Comparison of ENCODE assay signal across 29 mouse cellular contexts in the genomic region with DNA sequence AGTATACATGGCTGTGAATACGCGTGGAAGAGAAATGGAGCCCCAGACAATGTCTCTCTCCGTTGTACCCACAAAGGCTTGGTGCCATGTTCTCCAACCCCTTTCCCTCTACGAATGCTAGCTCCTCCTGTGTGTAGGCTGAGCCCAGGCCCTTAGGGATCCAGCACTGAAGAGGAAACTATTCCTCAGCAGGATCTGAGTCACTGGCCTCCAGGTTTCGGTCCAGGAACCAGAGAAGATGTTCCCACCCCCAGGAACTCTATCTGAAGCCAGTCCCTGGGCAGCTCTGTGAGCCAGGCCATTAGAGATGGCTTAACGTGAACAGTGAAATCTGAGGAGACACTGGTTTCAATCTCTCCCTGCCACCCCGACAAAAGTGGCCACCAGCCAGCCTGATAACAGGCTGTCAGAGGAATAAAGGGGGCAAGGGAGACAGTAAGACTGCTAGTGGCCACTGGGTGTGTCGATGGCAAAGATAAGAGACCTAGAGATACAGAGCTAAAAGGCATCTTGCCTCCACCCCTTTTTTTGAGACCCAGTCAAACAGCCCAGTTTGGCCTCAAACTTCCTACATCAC. TPM values are rescaled to one million over a fixed set of nuclear protein-coding genes. Genes with fewer than 3 reads are reported as not detected.
DNase-seq lines count a peak whose midpoint lies in the region; ATAC-seq and TF ChIP-seq lines count a peak whose summit lies in the region.
"Had no signal": no experiment of that assay in that cellular context is flagged by ENCODE, and none has a peak within 500 bp of the region (broad histone marks: within the 10 kb centered on the region; RNA-seq: fewer than 3 reads in every experiment).

No protein-coding gene starts in this region.

- peaks cover 16 to 36% of the 10 kb centered on the region in 2 experiments for H3K4me1 ChIP-seq in MEL (ENCODE audit: control insufficient read depth in 1 of 2, insufficient read depth in 2 of 2, low read length in 2 of 2)
- H3K4me1 ChIP-seq in intestine, embryonic 15.5 days (replicated peaks), result peaks cover 18% of the 10 kb centered on the region

- 66% methylated on average over 8 of the region's 8 CpGs for WGBS in intestine, embryonic 15.5 days

- CTCF ChIA-PET in Patski (lab: Charles Lee), result interaction anchor here (1.2 kb wide), 1 partner anchor 54 kb away, joined by 3 read pairs; a partner anchor contains a TSS

- TF ChIP-seq POLR2A in MEL (IDR thresholded peaks at IDR 0.05; ENCODE audit: control insufficient read depth in 1 of 2, insufficient read depth in 1 of 2, low read depth in 1 of 2, low read length in 2 of 2, poor library complexity in 1 of 2) (no peak), myocyte (IDR thresholded peaks at IDR 0.05; ENCODE audit: insufficient read length, low read depth) (no peak)

- peak; percentile 38 for DNase-seq in gastrocnemius, postnatal 25 days
- DNase-seq in gastrocnemius, postnatal 4 days (ENCODE audit: low spot score in 2 of 2), result no peak
- DNase-seq in MEL (ENCODE audit: low read depth, low spot score) (no peak), Patski (ENCODE audit: low read depth, low spot score) (no peak)
- no peak for DNase-seq in cerebellum, adult 11-12 months
- DNase-seq in frontal cortex, postnatal 25 days (ENCODE audit: low spot score in 2 of 2), result no peak
- DNase-seq: adrenal gland, postnatal 36 days; cerebellum, adult 9-11 months; forebrain, postnatal 0 days; heart, adult 18-20 months; heart, postnatal 4 days; kidney, adult 8-10 months; kidney, postnatal 4 days; retina, postnatal 1 day; right cerebral cortex, postnatal 14 days; thymus, postnatal 25 days had no signal

- H3K36me3 ChIP-seq in MEL (ENCODE audit: control insufficient read depth in 1 of 2, insufficient read depth in 2 of 2, low read length in 2 of 2) (peaks cover 1 to 32% of the 10 kb centered on the region in 2 experiments; a peak in 3 of 4 replicates), myocyte (ENCODE audit: control insufficient read depth, insufficient read depth) (peaks cover 5% of the 10 kb centered on the region)
- peaks cover 3% of the 10 kb centered on the region; the same call in 1 of the 2 replicates for H3K36me3 ChIP-seq in intestine, embryonic 15.5 days
- H3K36me3 ChIP-seq: lung, embryonic 15.5 days had no signal

- no peak overlapping the region for H3ac ChIP-seq in myocyte (ENCODE audit: control insufficient read depth, insufficient read length)

- no peaks in the 10 kb centered on the region for H3K27me3 ChIP-seq in MEL (ENCODE audit: control insufficient read depth in 1 of 2, insufficient read depth in 2 of 2, low read length in 2 of 2)
- no peaks in the 10 kb centered on the region for H3K27me3 ChIP-seq in Patski
- H3K27me3 ChIP-seq in myocyte (ENCODE audit: control insufficient read depth, insufficient read depth, insufficient read length), result no peaks in the 10 kb centered on the region
- H3K27me3 ChIP-seq in intestine, embryonic 15.5 days (replicated peaks), result no peaks in the 10 kb centered on the region
- H3K27me3 ChIP-seq: embryonic facial prominence, embryonic 13.5 days; hindbrain, embryonic 15.5 days; limb, embryonic 13.5 days; lung, embryonic 15.5 days; midbrain, embryonic 12.5 days; neural tube, embryonic 15.5 days had no signal

- no peak overlapping the region for H3K27ac ChIP-seq in MEL (ENCODE audit: control insufficient read depth, low read depth, low read length)
- H3K27ac ChIP-seq in intestine, embryonic 15.5 days, result no peak overlapping the region
- H3K27ac ChIP-seq: embryonic facial prominence, embryonic 13.5 days; hindbrain, embryonic 15.5 days; kidney, postnatal 0 days; limb, embryonic 13.5 days; lung, embryonic 15.5 days; midbrain, embryonic 12.5 days; neural tube, embryonic 15.5 days had no signal

- no peak for TF ChIP-seq RAD21 in MEL (IDR thresholded peaks at IDR 0.05; ENCODE audit: low read depth, low read length)

- POLR2A ChIA-PET in Patski (lab: Charles Lee), result interaction anchor here (1.1 kb wide), 1 partner anchor 19 kb away, joined by 3 read pairs; no protein-coding TSS in a partner anchor

- H3K4me3 ChIP-seq in MEL (ENCODE audit: control insufficient read depth in 1 of 2, insufficient read depth in 1 of 2, low read depth in 2 of 2, low read length in 2 of 2) (no peak overlapping the region), myocyte (no peak overlapping the region)
- H3K4me3 ChIP-seq in intestine, embryonic 15.5 days (replicated peaks), result no peak overlapping the region
- H3K4me3 ChIP-seq: embryonic facial prominence, embryonic 13.5 days; erythroblast, embryonic 14.5 days; hindbrain, embryonic 15.5 days; limb, embryonic 13.5 days; lung, embryonic 15.5 days; midbrain, embryonic 12.5 days; neural tube, embryonic 15.5 days had no signal

- peak overlapping the region; percentile 50 for H3K4me2 ChIP-seq in myocyte (ENCODE audit: low read depth)
- H3K4me2 ChIP-seq in intestine, embryonic 15.5 days (replicated peaks), result no peak overlapping the region
- H3K4me2 ChIP-seq: embryonic facial prominence, embryonic 13.5 days; heart, embryonic 11.5 days; hindbrain, embryonic 15.5 days; limb, embryonic 13.5 days; liver, embryonic 11.5 days; lung, embryonic 15.5 days; midbrain, embryonic 12.5 days; neural tube, embryonic 15.5 days had no signal

- peak in 1 of 2 experiments; percentile 20; a peak in 1 of 4 replicates for TF ChIP-seq EP300 in MEL (IDR thresholded peaks at IDR 0.05; ENCODE audit: low read depth in 1 of 2, low read length in 2 of 2)

- H3K9me3 ChIP-seq in MEL (replicated peaks; ENCODE audit: insufficient read depth, low read length), result no peaks in the 10 kb centered on the region
- H3K9me3 ChIP-seq in intestine, embryonic 15.5 days, result no peaks in the 10 kb centered on the region
- H3K9me3 ChIP-seq: embryonic facial prominence, embryonic 13.5 days; hindbrain, embryonic 15.5 days; limb, embryonic 13.5 days; lung, embryonic 15.5 days; midbrain, embryonic 12.5 days; neural tube, embryonic 15.5 days had no signal

- in situ Hi-C loops in Patski (cut with MboI; ENCODE audit: low pct_unique_long_range_greater_than_20kb), result no loop called here

- H3K79me2 ChIP-seq in MEL (ENCODE audit: control insufficient read depth, insufficient read depth, low read length, poor library complexity), result peaks cover 11% of the 10 kb centered on the region
- H3K79me2 ChIP-seq in myocyte (ENCODE audit: control insufficient read depth, insufficient read depth), result peaks cover 6% of the 10 kb centered on the region

- no peak overlapping the region for H3K9ac ChIP-seq in MEL (ENCODE audit: control insufficient read depth, low read depth, low read length, poor library complexity, severe bottlenecking)
- H3K9ac ChIP-seq in intestine, embryonic 15.5 days, result no peak overlapping the region
- H3K9ac ChIP-seq: embryonic facial prominence, embryonic 13.5 days; forebrain, postnatal 0 days; hindbrain, embryonic 15.5 days; limb, embryonic 13.5 days; lung, embryonic 15.5 days; midbrain, embryonic 12.5 days; neural tube, embryonic 15.5 days had no signal

- TF ChIP-seq CTCF in MEL (IDR thresholded peaks at IDR 0.05 in 2 of 3, conservative IDR thresholded peaks at IDR 0.05 in 1 of 3; ENCODE audit: control insufficient read depth in 1 of 3, insufficient read depth in 1 of 3, low read depth in 2 of 3, low read length in 3 of 3, poor library complexity in 1 of 3, severe bottlenecking in 1 of 3), result no peak
- TF ChIP-seq CTCF in Patski (IDR thresholded peaks at IDR 0.05), result no peak

- ATAC-seq in Patski, result peak; percentile 62
- no peak for ATAC-seq in intestine, embryonic 15.5 days
- ATAC-seq: CD4-positive, CD25-positive, alpha-beta regulatory T cell, adult 4 months; forebrain, postnatal 0 days had no signal

TF ChIP-seq in MEL, 35 proteins besides CTCF, POLR2A, EP300 and RAD21 (continues in another document):
- TF ChIP-seq ZNF384 (IDR thresholded peaks at IDR 0.05; ENCODE audit: low read depth, low read length) (no peak), GATA1 (IDR thresholded peaks at IDR 0.05; ENCODE audit: low read depth, low read length) (peak; percentile 26; the same call in 1 of the 2 replicates)

TF ChIP-seq in myocyte, 11 proteins besides CTCF, POLR2A, EP300 and RAD21:
- no peak for TF ChIP-seq POLR2AphosphoS2 (IDR thresholded peaks at IDR 0.05; ENCODE audit: insufficient read length, low read depth)

RNA-seq across cellular contexts. Expression of a gene that starts 4.0 kb away (rescaled TPM):
- 10 to 100 TPM; 19.1 to 26.6 TPM for total RNA-seq in gastrocnemius, postnatal 25 days (2021)
- 10 to 100 TPM; 72.4 to 83.6 TPM for total RNA-seq in gastrocnemius, postnatal 4 days (2021)
- 122 and 126 TPM in 2 replicates for total RNA-seq in MEL (2012; rRNA removed)
- polyA plus RNA-seq in MEL (2012; ENCODE audit: insufficient read depth in 1 of 2, insufficient read length in 2 of 2, low read depth in 1 of 2, low replicate concordance in 2 of 2, missing spikeins in 1 of 2) (100 to 1,000 TPM in 1 of 2 experiments, not detected in 1; 414 TPM), Patski (2021) (207 TPM), myocyte (2012; fragmentation: generic; extraction: Trizol) (262 TPM)
- polyA plus RNA-seq in intestine, embryonic 15.5 days (2015; fragmentation: Nextera tagmentation; extraction: Ambion mirVana), result 362 and 375 TPM in 2 replicates

RNA-seq across cellular contexts. Expression of a gene that starts 30.2 kb away (rescaled TPM):
- 1 to 10 TPM; 1.0 to 1.3 TPM for total RNA-seq in gastrocnemius, postnatal 25 days (2021)
- total RNA-seq in gastrocnemius, postnatal 4 days (2021), result 1 to 10 TPM; 3.2 to 3.7 TPM
- 2.6 and 5.4 TPM in 2 replicates for total RNA-seq in MEL (2012; rRNA removed)
- polyA plus RNA-seq in MEL (2012; ENCODE audit: insufficient read depth in 1 of 2, insufficient read length in 2 of 2, low read depth in 1 of 2, low replicate concordance in 2 of 2, missing spikeins in 1 of 2) (10 to 100 TPM in 1 of 2 experiments, not detected in 1; 11.9 TPM), Patski (2021) (10.0 TPM), myocyte (2012; fragmentation: generic; extraction: Trizol) (1.5 TPM)
- polyA plus RNA-seq in intestine, embryonic 15.5 days (2015; fragmentation: Nextera tagmentation; extraction: Ambion mirVana), result 4.4 and 6.0 TPM in 2 replicates

RNA-seq across cellular contexts. Expression of a gene that starts 37.7 kb away (rescaled TPM):
- 1 to 10 TPM in 1 of 2 experiments, under 1 TPM in 1; 0.61 to 1.2 TPM for total RNA-seq in gastrocnemius, postnatal 25 days (2021)
- total RNA-seq in gastrocnemius, postnatal 4 days (2021), result 1 to 10 TPM; 2.4 to 2.7 TPM
- 0.52 and 1.3 TPM in 2 replicates for total RNA-seq in MEL (2012; rRNA removed)
- polyA plus RNA-seq in MEL (2012; ENCODE audit: insufficient read depth in 1 of 2, insufficient read length in 2 of 2, low read depth in 1 of 2, low replicate concordance in 2 of 2, missing spikeins in 1 of 2), result under 1 TPM in 1 of 2 experiments, not detected in 1; 0.86 TPM
- polyA plus RNA-seq in Patski (2021), result not detected
- polyA plus RNA-seq in myocyte (2012; fragmentation: generic; extraction: Trizol), result not detected
- polyA plus RNA-seq in intestine, embryonic 15.5 days (2015; fragmentation: Nextera tagmentation; extraction: Ambion mirVana), result 27.0 and 29.7 TPM in 2 replicates

RNA-seq across cellular contexts. Expression of a gene that starts 54.3 kb away (rescaled TPM):
- 10 to 100 TPM; 38.9 to 63.2 TPM for total RNA-seq in gastrocnemius, postnatal 25 days (2021)
- total RNA-seq in gastrocnemius, postnatal 4 days (2021), result 10 to 100 TPM; 54.8 to 60.3 TPM
- 30.8 and 32.9 TPM in 2 replicates for total RNA-seq in MEL (2012; rRNA removed)
- polyA plus RNA-seq in MEL (2012; ENCODE audit: insufficient read depth in 1 of 2, insufficient read length in 2 of 2, low read depth in 1 of 2, low replicate concordance in 2 of 2, missing spikeins in 1 of 2) (10 to 100 TPM; 80.9 to 81.1 TPM), Patski (2021) (20.9 TPM), myocyte (2012; fragmentation: generic; extraction: Trizol) (21.4 TPM)
- 90.0 and 91.6 TPM in 2 replicates for polyA plus RNA-seq in intestine, embryonic 15.5 days (2015; fragmentation: Nextera tagmentation; extraction: Ambion mirVana)

Comparison
In these comparisons a context has a peak if more than half of its experiments do, and no peak if none do; other contexts are left out.
1. RNA of a gene that starts 37.7 kb away (polyA plus RNA-seq): 27.0 to 29.7 TPM in intestine, embryonic 15.5 days; 0.86 TPM in MEL, not detected in myocyte (single experiment) and not detected in Patski (single experiment); every median in the first group is over 10 times any median in the second.